Mouse (Mus musculus) kidney, postnatal 36 days (tissue): ENCODE results near the gene Far2.

Experiments used
- DNase-seq, 2 experiments: peaks; one replicate each; pipeline ENCODE4 v3.0.0; 2021 to 2022; ENCODE audit warnings: mixed read lengths in 2 of 2

The Far2 gene

GRCm38 (mm10) chr6:148046881-148047649 is at the start of gene Far2:
Gene Far2 (plus strand): TSS chr6:148047259.
- DNase-seq: peak in 1 of 2 experiments; percentile 2

GRCm38 (mm10) chr6:148000483-148000882 is 46.6 kb upstream of the Far2 start:
- DNase-seq: no peak

GRCm38 (mm10) chr6:148001071-148001470 is 46.0 kb upstream of the Far2 start:
- DNase-seq: peak; percentile 2 to 10

DNA sequence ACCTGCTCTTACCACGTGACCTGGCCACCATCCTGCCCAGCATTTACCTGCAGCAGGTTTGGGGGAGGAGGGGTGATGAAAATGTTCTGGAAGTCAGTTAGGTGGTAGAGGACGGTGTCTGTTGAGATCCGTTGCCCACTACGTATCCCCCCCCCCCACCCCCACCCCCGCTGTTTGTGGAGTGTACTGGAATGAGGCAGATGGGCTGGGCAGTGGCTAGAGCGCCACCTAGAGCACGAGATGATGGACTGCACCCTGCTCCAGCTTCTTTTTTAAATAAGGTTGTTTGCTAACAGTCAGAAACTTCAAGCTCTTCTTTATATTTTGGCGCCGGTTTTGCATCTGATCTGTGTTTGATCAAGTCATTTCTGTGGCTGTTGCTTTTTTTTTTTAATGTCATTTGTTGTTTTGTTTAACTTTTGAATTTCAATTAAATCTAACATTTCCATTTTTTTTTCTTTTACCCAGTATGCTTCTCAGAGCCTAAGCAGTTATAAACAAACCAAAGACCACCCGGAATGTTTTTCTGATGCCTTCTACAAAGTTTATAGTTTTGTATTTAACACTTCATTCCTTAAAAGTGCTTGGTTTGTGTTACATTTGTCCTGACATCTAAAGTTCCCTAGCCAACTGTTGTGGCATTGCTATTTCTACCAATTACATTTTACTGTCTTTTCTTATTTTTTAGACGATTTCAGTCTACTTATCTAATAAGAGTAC is 40.8 kb upstream of the Far2 start:
- DNase-seq: no peak

GRCm38 (mm10) chr6:148040759-148041158 is 6.3 kb upstream of the Far2 start:
- no peak for DNase-seq

DNA sequence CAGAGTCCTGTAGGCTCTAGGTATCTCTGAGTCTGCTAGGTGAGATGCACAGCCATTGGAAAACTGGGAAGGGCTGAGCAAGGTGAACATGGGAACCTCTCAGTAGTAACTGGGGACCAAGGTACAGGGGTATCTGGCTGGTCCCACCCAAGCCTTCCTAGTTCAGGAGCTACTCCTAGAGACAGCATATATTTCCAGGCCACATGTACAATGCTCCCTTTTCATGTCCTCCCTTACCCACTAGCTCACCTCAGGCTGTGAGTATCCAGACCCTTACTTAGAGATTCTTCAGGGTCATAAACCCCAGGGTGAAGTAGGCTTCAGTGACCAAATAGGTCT is 560 bp downstream of the Far2 start:
- no peak for DNase-seq

DNA sequence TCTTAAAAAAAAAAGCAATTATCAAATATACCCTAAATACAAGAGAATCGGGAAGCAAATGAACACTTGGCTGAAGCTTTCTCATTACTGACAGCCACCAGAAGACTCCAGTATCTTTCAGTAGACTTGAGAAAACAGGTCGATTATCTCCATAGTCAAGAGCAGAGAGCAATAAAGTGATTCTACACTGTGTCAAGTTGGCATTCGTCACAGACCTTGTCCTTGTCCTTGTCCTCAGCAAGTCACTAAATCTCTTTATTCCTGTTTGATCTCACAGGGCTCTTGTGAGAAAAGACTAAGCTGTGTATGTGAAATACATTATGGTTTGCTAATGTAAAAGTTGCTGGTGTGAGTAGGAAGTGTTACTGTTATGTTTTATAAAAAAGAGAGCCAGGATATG is 16.1 kb downstream of the Far2 start:
- no peak for DNase-seq

GRCm38 (mm10) chr6:148066267-148066666 is 19.2 kb downstream of the Far2 start:
- DNase-seq: no peak

GRCm38 (mm10) chr6:148068786-148069185 is 21.7 kb downstream of the Far2 start:
- DNase-seq: no peak

GRCm38 (mm10) chr6:148073599-148073998 is 26.5 kb downstream of the Far2 start:
- DNase-seq: no peak

DNA sequence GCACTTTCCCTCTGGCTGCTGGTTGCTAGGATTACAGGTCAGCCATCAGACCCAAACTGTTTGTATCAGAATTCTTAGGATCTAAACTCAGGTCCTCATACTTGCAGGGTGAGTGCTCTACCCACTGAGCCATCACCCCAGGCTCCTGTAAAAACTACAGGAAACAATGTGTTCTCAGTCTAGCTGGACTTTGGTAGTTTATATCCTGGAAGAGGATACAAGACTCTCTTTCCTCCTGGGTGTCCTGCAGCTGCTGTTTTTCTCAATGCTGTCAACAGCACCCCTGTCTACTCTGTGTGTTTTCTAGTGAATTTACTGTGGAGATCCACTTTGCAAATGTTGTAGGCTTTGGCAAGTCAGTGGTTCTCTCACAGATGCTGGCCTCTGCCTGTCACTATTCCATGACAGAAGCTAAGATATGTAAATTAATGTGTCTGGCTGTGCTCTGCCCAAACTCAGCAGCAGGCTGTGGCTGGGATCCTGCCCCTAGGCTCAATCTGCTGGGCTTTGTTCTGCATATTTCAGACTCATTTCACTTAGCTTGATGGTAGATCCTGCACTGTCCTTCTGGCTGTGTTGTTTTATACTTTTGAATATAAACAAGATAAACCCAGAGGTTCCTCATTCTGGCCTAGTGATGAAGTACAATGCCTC is 27.3 kb downstream of the Far2 start:
- DNase-seq: no peak

GRCm38 (mm10) chr6:148083864-148084263 is 36.8 kb downstream of the Far2 start:
- no peak for DNase-seq

DNA sequence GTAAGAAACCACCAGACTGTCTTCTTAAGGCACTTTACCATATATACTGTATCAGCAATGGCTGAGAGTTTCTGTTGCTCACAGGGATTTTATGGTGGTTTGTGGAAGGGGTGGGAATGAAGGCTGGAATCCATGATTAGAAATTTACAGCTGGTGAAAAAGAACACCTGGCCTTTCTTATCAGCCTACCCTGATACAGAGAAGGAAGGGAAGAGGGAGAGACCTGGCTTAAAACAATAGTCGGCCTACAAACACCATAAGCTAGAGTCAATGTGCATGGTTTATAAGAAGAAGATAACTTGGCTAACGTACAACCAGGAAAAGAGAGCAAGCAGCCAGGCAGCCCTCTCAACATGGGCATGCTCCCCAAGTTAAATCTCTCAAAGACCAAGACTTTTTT is 37.3 kb downstream of the Far2 start:
- DNase-seq: no peak

- no peak for DNase-seq
Observed at GRCm38 (mm10) chr6:148097039-148097438, 50.0 kb downstream of the Far2 start.

DNA sequence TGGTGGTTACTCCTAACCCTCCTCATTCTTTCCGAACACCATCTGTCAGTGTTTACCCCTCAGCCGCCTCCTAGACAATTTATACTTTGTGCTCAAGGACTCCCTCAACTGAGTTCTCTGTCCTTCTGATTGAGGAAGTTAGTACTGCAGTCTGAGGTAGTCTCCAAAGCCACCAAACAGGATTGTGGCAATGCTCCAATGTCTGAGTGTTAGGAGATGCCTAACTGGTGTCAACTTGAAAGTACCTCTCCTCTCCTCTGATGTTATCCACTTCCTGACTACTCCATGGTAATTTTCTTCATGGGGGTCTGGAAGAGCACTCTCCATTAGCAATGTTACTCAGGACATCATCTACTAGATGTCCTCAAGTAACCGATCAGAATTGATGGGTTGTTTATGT is 54.9 kb downstream of the Far2 start:
- no peak for DNase-seq

DNA sequence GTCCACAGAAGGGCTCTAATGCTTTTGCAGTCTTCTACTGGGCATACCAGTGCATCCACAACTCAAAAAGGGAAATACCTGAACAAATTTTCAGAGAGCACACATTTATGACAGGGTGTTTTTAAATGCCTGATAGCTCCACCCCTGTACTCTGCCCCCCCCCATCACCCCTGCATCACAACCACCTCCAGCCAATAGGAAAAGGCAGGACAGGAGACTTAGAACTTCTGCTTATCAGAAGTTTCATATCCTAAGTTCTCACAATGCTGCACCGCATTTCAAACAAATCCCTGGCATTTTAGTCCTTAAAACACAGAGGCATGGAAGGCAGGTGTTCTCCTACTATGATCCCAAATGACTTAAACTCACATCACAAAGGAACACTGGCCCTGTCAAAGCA is 55.4 kb downstream of the Far2 start:
- DNase-seq: no peak

GRCm38 (mm10) chr6:148104212-148104611 is 57.2 kb downstream of the Far2 start:
- peak; percentile 6 to 58 for DNase-seq

GRCm38 (mm10) chr6:148105722-148106268 is 58.7 kb downstream of the Far2 start:
- DNase-seq: no peak

- DNase-seq: no peak
Observed at GRCm38 (mm10) chr6:148108741-148109472, 61.8 kb downstream of the Far2 start.

GRCm38 (mm10) chr6:148110996-148111633 is 64.1 kb downstream of the Far2 start:
- DNase-seq: no peak

- no peak for DNase-seq
Observed at GRCm38 (mm10) chr6:148116371-148116770, 69.3 kb downstream of the Far2 start.

DNA sequence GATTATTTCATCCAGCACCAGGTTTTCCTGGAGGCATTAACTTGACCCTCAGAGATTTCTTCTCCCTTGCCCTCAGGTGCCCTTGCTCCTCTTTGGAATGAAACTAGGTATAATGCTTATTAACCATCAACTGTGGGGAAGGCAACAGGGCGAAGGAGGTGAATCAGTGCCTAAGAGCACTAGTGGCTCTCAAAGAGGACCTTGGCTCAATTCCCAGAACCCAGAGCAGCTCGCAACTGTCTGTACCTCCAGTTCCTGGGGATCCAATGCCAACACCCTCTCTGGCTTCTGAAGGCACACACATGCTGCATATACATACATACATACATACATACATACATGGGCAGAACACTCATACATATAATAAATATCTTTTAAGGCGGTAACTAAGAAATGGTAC is 69.8 kb downstream of the Far2 start:
- DNase-seq: peak; percentile 24 to 27
